Mouse (Mus musculus): ENCODE results near the gene Taok3. TPM values are rescaled to one million over a fixed set of nuclear protein-coding genes. Genes with fewer than 3 reads are reported as not detected.

The Taok3 gene
- total RNA-seq, 4 experiments from 2014 or later: 49.5 to 55.4 (median 52.4) TPM

- no peak for DNase-seq (ENCODE audit: low spot score in 2 of 2)
These were observed 131.8 kb downstream of the Taok3 start for GRCm38 (mm10) chr5:117251763-117252162.

- no peak for DNase-seq (ENCODE audit: low spot score in 2 of 2)
These were observed 138.3 kb downstream of the Taok3 start for GRCm38 (mm10) chr5:117258276-117258675.

- DNase-seq (ENCODE audit: low spot score in 2 of 2): no peak
These were observed 143.6 kb downstream of the Taok3 start for GRCm38 (mm10) chr5:117263566-117263965.

GRCm38 (mm10) chr5:117264701-117265100, 144.8 kb downstream of the Taok3 start:
- no peak for DNase-seq (ENCODE audit: low spot score in 2 of 2)

GRCm38 (mm10) chr5:117267913-117268312, 148.0 kb downstream of the Taok3 start:
- DNase-seq (ENCODE audit: low spot score in 2 of 2): no peak

- DNase-seq (ENCODE audit: low spot score in 2 of 2): no peak
These were observed 148.8 kb downstream of the Taok3 start for GRCm38 (mm10) chr5:117268749-117269148.

- no peak for DNase-seq (ENCODE audit: low spot score in 2 of 2)
These were observed 149.5 kb downstream of the Taok3 start for GRCm38 (mm10) chr5:117269395-117269794.

GRCm38 (mm10) chr5:117271945-117272344, 152.0 kb downstream of the Taok3 start:
- peak; percentile 42 to 83 for DNase-seq (ENCODE audit: low spot score in 2 of 2)

- no peak for DNase-seq (ENCODE audit: low spot score in 2 of 2)
These were observed 154.9 kb downstream of the Taok3 start for GRCm38 (mm10) chr5:117274817-117275216.

GRCm38 (mm10) chr5:117277784-117278183, 157.9 kb downstream of the Taok3 start:
- no peak for DNase-seq (ENCODE audit: low spot score in 2 of 2)

- no peak for DNase-seq (ENCODE audit: low spot score in 2 of 2)
These were observed 159.1 kb downstream of the Taok3 start for GRCm38 (mm10) chr5:117278809-117279668.

- no peak for DNase-seq (ENCODE audit: low spot score in 2 of 2)
These were observed 159.7 kb downstream of the Taok3 start for GRCm38 (mm10) chr5:117279669-117280050.

- DNase-seq (ENCODE audit: low spot score in 2 of 2): no peak
These were observed 161.6 kb downstream of the Taok3 start for GRCm38 (mm10) chr5:117281536-117281935.

- DNase-seq (ENCODE audit: low spot score in 2 of 2): no peak
These were observed 162.4 kb downstream of the Taok3 start for GRCm38 (mm10) chr5:117282360-117282759.

GRCm38 (mm10) chr5:117284029-117284428, 164.1 kb downstream of the Taok3 start:
- DNase-seq (ENCODE audit: low spot score in 2 of 2): no peak

- DNase-seq (ENCODE audit: low spot score in 2 of 2): no peak
These were observed 164.8 kb downstream of the Taok3 start for GRCm38 (mm10) chr5:117284682-117285081.

- no peak for DNase-seq (ENCODE audit: low spot score in 2 of 2)
These were observed 165.3 kb downstream of the Taok3 start for GRCm38 (mm10) chr5:117285266-117285665.

GRCm38 (mm10) chr5:117286286-117286685, 166.4 kb downstream of the Taok3 start:
- no peak for DNase-seq (ENCODE audit: low spot score in 2 of 2)

- peak; percentile 81 to 92 for DNase-seq (ENCODE audit: low spot score in 2 of 2)
These were observed 167.2 kb downstream of the Taok3 start, which contains the start of gene Pebp1 for GRCm38 (mm10) chr5:117286831-117287822. TSS of gene Pebp1 (minus strand) at chr5:117287625.

GRCm38 (mm10) chr5:117289646-117290045, 169.7 kb downstream of the Taok3 start:
- no peak for DNase-seq (ENCODE audit: low spot score in 2 of 2)

GRCm38 (mm10) chr5:117290081-117290480, 170.2 kb downstream of the Taok3 start:
- DNase-seq (ENCODE audit: low spot score in 2 of 2): no peak

GRCm38 (mm10) chr5:117291312-117291711, 171.4 kb downstream of the Taok3 start:
- no peak for DNase-seq (ENCODE audit: low spot score in 2 of 2)
